Mouse (Mus musculus) adipocyte (in vitro differentiated cells): ENCODE measurements around the gene Ncapd2.
A peak's percentile ranks its signal among the peaks of the same experiment; 100 is the strongest.

Experiments used
- DNase-seq: peaks from one replicate; pipeline ENCODE4 v3.0.0-alpha.2; 2016; ENCODE audit warnings: low spot score

Gene Ncapd2

GRCm38 (mm10) chr6:125148251-125148925 lies 43.1 kb downstream of the Ncapd2 start:
- DNase-seq, result no peak

DNA sequence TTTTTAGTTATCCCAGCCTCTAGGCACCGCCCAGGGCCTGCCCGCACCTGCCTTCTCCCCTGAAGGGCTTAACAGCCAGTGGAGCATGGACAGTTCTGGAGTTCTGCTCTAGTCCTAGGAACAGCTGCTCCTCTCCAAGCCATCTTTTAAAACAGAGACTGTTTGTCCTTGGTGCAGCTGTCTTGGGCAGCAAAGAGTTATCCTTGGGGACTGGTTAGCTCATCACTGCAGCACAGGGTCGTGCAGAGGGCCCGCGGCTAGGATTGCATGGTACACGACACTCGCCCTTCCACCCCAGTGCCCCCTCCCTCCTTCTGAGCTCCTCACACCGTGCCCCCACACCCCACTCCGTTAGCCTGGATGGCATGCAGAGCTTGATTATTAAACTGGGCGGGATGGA lies 44.2 kb downstream of the Ncapd2 start:
- DNase-seq, result no peak

DNA sequence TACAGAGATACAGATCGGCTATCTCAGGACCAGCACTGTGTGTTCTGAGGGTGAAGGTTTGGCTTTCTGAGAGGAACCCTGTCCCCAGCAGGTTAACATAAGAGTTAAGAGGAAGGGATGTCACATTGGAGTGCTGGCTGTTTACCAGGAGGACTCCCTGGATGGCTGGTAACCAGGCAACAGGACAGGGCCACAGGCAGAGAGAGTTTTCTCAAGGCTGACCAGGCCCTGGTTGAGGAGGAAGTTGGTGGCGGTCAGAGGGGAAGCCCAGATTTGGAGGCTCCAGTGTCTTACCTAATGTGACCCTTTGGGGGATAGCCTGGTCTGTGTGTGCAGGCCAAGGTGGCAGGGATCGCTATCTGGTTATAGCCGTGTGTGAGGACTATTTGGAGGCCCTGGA lies 44.7 kb downstream of the Ncapd2 start:
- DNase-seq, result peak; percentile 31

DNA sequence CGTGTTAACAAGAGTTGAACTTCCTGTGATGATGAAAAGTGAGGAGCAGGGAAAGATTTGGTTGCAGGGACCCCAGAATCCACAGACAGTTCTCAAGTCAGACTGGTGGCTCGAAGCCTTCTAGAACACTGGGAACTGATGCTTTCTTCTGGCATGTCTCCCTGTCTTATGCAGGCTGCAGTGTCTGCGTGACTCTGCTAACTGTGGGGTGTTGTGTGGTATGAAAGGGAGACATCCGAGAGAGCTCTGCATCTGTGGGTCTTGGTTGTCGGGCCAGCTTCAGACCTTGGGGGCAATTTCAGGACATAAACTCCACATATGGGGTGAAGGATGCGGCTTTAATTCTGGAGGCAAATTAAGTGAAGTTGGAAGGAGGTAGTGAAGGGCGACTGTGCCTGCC lies 45.4 kb downstream of the Ncapd2 start:
- no peak for DNase-seq

DNA sequence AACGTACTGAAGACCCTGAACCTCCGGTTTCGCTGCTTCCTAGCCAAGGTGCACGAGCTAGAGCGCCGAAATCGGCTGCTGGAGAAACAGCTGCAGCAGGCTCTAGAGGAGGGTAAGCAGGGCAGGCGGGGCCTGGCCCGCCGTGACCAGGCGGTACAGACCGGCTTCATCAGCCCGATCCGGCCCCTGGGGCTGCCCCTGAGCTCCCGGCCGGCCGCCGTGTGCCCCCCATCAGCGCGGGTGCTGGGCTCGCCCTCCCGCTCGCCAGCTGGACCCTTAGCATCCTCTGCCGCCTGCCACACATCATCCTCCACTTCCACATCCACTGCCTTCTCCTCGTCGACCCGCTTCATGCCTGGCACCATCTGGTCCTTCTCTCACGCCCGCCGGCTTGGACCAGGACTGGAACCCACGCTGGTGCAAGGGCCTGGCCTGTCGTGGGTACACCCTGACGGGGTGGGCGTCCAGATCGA lies 46.0 kb downstream of the Ncapd2 start:
- DNase-seq, result peak; percentile 32

- DNase-seq, result peak; percentile 96
Measured at GRCm38 (mm10) chr6:125145001-125145400, 46.5 kb downstream of the Ncapd2 start, which contains the start of gene Iffo1. Gene Iffo1 (plus strand): TSS chr6:125145241.

GRCm38 (mm10) chr6:125143904-125144303 lies 47.6 kb downstream of the Ncapd2 start:
- DNase-seq, result no peak

GRCm38 (mm10) chr6:125143128-125143527 lies 48.4 kb downstream of the Ncapd2 start:
- peak; percentile 41 for DNase-seq

GRCm38 (mm10) chr6:125142436-125142835 lies 49.1 kb downstream of the Ncapd2 start:
- peak; percentile 53 for DNase-seq

- no peak for DNase-seq
Measured at GRCm38 (mm10) chr6:125139747-125140146, 51.8 kb downstream of the Ncapd2 start.

- DNase-seq, result peak; percentile 46
Measured at GRCm38 (mm10) chr6:125137002-125137671, 54.4 kb downstream of the Ncapd2 start.

DNA sequence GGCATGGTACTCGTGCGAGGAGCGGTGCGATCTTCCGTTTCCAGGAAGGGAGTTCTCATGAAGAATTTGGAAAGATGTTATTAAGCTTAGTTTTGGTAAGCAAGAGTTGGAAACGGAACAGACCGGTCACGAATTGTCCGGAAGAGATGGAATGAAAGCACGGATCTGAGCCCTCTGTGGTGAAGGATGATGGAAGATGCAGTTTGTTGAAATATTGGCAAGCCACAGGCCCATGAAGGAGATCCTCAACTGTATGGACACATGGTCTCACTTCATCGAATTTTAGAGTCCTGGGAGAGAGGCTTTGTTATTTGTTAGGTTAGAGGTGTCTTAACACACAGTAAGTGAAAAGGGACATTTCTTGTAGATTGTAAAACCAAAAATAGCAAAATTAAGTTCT lies 59.0 kb downstream of the Ncapd2 start:
- DNase-seq, result peak; percentile 18

DNA sequence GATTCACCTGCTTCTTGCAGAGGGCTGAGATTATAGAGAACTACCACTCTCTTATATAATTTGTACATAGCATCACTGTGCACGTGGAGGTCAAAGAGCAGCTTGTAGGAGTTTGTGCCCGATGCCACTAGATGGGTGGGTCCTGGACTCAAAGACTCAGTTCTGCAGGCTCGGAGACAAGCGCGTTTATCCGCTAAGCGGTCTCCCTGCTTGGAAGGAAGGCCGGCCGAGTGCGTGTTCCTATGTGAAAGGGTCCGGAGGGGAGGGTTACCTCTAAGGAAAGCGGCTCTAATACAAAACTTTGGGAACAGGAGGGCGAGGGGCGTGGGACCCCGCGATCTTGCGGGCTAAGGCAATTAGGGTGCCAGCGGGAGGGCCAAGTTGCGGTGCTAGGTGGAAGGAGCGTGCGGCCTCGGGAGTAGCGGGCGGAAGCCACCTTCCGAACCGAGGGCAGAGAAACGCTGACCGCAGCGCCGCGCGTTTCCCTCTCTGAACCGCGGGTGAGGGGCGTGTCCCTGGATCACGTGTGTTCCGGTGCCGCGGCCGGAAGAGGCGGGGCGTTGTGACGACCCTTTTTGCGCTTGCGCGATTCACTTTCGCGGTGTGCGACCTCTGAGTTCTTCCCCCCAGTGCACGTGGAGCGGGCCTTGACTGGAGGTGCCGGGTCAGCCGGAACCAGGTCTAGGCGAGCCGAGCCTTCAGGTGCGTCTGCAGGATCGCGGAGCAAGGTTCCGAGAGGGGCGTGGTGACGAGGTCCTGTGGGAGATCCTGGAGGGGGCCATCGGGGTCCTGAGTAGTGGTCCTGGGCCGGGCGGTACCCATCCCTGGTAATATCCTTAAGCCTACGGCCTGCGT lies 60.0 kb downstream of the Ncapd2 start, which contains the start of gene Nop2:
TSS of gene Nop2 (plus strand) at position 608 of the 855 bp plus-strand sequence.
- DNase-seq, result peak; percentile 97

DNA sequence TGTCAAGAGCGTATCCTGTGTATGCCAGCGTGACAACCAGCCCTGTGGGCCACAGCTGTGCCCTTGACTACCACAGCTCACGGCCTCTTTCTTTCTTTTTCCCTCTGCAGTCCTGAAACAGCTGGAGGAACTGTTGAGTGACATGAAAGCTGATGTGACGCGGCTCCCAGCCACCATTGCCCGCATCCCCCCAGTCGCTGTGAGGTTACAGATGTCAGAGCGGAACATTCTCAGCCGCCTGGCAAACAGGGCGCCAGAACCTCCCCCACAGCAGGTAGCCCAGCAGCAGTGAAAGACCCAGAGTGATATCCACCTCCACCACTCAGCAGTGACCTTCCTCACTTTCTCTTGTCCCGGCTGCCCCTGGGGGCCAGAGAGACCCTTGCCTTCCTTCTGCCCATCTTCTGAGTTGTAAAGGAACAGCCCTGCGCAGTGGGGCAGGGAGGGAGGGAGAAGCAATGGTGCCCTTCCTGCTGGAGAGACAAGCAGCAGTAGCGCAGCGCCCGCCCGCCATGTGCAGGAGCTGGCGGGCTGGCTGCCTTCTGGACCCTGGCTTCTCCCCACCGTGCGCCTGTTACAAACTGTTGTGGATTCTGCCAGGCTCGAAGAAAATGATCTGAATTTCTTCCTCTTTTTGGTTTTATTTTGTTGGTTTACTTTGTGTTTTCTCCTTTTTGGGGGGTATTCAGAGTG lies 61.6 kb downstream of the Ncapd2 start:
- no peak for DNase-seq

DNA sequence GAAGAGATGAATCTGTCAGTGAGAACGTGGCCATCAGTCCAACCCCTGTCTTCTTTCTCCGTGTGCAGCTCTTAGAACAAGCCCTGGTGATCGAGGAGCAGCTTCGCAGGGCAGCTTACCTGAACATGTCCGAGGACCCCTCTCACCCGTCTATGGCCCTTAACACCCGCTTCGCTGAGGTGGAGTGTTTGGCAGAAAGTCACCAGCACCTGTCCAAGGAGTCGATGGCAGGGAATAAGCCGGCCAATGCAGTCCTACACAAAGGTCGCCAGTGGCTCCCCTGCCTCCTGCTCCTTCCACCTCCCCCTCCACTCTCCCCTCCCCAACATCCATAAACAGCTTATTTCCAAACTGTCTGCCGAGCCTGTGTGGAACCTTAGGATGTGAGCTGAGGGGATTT lies 62.8 kb downstream of the Ncapd2 start:
- DNase-seq, result no peak

DNA sequence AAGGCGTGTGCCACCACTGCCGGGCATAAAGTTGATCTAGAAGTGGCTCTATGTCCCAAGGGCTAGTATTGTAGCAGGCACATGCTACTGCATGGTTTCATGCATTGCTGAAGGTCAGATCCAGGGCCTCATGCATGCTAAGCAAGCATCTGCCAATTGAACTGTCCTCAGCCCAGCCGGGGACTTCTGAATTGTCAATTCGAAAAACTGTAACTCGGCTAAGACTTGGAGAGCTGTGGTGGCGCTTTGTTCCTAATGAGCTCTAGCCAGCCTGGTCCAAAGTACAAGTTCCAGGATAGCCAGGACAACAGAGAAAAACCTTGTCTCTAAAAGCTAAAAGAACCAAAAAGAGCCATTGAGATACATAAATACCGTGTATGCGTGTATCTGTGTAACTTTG lies 72.1 kb downstream of the Ncapd2 start:
- no peak for DNase-seq
